Mouse (Mus musculus): ENCODE data around the gene Tmcc3. TPM values are rescaled to one million over a fixed set of nuclear protein-coding genes. Genes with fewer than 3 reads are reported as not detected.
A peak's percentile ranks its signal among the peaks of the same experiment; 100 is the strongest.

Gene Tmcc3
- polyA plus RNA-seq, 1 experiment from 2014 or later: 14.3 TPM

GRCm38 (mm10) chr10:94299301-94299700 lies 12.4 kb upstream of the Tmcc3 start:
- TF ChIP-seq EP300 (IDR thresholded peaks at IDR 0.05): no peak
- TF ChIP-seq CTCF (IDR thresholded peaks at IDR 0.05): no peak
- no peaks in the 10 kb centered on the region for H3K9me3 ChIP-seq (ENCODE audit: low read length)
- H3K4me3 ChIP-seq (ENCODE audit: low read depth, low read length): no peak overlapping the region
- DNase-seq (ENCODE audit: low spot score) (no peak), ATAC-seq (no peak)
- no peaks in the 10 kb centered on the region for H3K36me3 ChIP-seq (ENCODE audit: insufficient read depth, low read length)
- WGBS: 94% methylated on average over 2 of the region's 2 CpGs
- H3K9ac ChIP-seq (replicated peaks; ENCODE audit: low read depth): no peak overlapping the region
- H3K4me1 ChIP-seq (ENCODE audit: insufficient read depth, low read depth, low read length): no peaks in the 10 kb centered on the region
- H3K4me2 ChIP-seq (replicated peaks; ENCODE audit: low read depth, low read length): no peak overlapping the region
- H3K27me3 ChIP-seq (replicated peaks; ENCODE audit: insufficient read depth, low read length): no peaks in the 10 kb centered on the region
- no peak overlapping the region for H3K27ac ChIP-seq (ENCODE audit: low read length)

GRCm38 (mm10) chr10:94304064-94304657 lies 7.6 kb upstream of the Tmcc3 start:
- no peak overlapping the region for H3K9ac ChIP-seq (replicated peaks; ENCODE audit: low read depth)
- H3K4me1 ChIP-seq (ENCODE audit: insufficient read depth, low read depth, low read length): no peaks in the 10 kb centered on the region
- no peak overlapping the region for H3K27ac ChIP-seq (ENCODE audit: low read length)
- DNase-seq (ENCODE audit: low spot score) (no peak), ATAC-seq (no peak)
- 75% methylated on average over 9 of the region's 9 CpGs for WGBS
- no peaks in the 10 kb centered on the region for H3K36me3 ChIP-seq (ENCODE audit: insufficient read depth, low read length)
- no peak overlapping the region for H3K4me3 ChIP-seq (ENCODE audit: low read depth, low read length)
- H3K9me3 ChIP-seq (ENCODE audit: low read length): no peaks in the 10 kb centered on the region
- no peaks in the 10 kb centered on the region for H3K27me3 ChIP-seq (replicated peaks; ENCODE audit: insufficient read depth, low read length)
- H3K4me2 ChIP-seq (replicated peaks; ENCODE audit: low read depth, low read length): no peak overlapping the region
- TF ChIP-seq EP300 (IDR thresholded peaks at IDR 0.05) (no peak), CTCF (IDR thresholded peaks at IDR 0.05) (no peak)

GRCm38 (mm10) chr10:94305526-94305925 lies 6.2 kb upstream of the Tmcc3 start:
- Histone ChIP-seq H3K4me3 (ENCODE audit: low read depth, low read length) (no peak overlapping the region), H3K9ac (replicated peaks; ENCODE audit: low read depth) (no peak overlapping the region), H3K9me3 (ENCODE audit: low read length) (no peaks in the 10 kb centered on the region), H3K4me2 (replicated peaks; ENCODE audit: low read depth, low read length) (no peak overlapping the region), H3K36me3 (ENCODE audit: insufficient read depth, low read length) (no peaks in the 10 kb centered on the region), H3K27ac (ENCODE audit: low read length) (no peak overlapping the region), H3K27me3 (replicated peaks; ENCODE audit: insufficient read depth, low read length) (no peaks in the 10 kb centered on the region), H3K4me1 (ENCODE audit: insufficient read depth, low read depth, low read length) (no peaks in the 10 kb centered on the region)
- 48% methylated on average over 5 of the region's 5 CpGs for WGBS
- no peak for ATAC-seq
- peak; percentile 48 for DNase-seq (ENCODE audit: low spot score)
- TF ChIP-seq EP300 (IDR thresholded peaks at IDR 0.05) (no peak), CTCF (IDR thresholded peaks at IDR 0.05) (no peak)

GRCm38 (mm10) chr10:94310499-94311267 lies 1.1 kb upstream of the Tmcc3 start:
- no peaks in the 10 kb centered on the region for H3K36me3 ChIP-seq (ENCODE audit: insufficient read depth, low read length)
- H3K27me3 ChIP-seq (replicated peaks; ENCODE audit: insufficient read depth, low read length): no peaks in the 10 kb centered on the region; the same call in 1 of the 2 replicates
- ATAC-seq: no peak
- 42% methylated on average over 8 of the region's 9 CpGs for WGBS
- no peak overlapping the region for H3K4me2 ChIP-seq (replicated peaks; ENCODE audit: low read depth, low read length)
- no peak overlapping the region for H3K4me3 ChIP-seq (ENCODE audit: low read depth, low read length)
- no peak for DNase-seq (ENCODE audit: low spot score)
- H3K27ac ChIP-seq (ENCODE audit: low read length): no peak overlapping the region
- TF ChIP-seq EP300 (IDR thresholded peaks at IDR 0.05) (no peak), CTCF (IDR thresholded peaks at IDR 0.05) (no peak)
- H3K9ac ChIP-seq (replicated peaks; ENCODE audit: low read depth): no peak overlapping the region
- peaks cover 8% of the 10 kb centered on the region; the same call in 1 of the 2 replicates for H3K4me1 ChIP-seq (ENCODE audit: insufficient read depth, low read depth, low read length)
- no peaks in the 10 kb centered on the region for H3K9me3 ChIP-seq (ENCODE audit: low read length)

GRCm38 (mm10) chr10:94312007-94312715 lies 412 bp downstream of the Tmcc3 start:
- no peaks in the 10 kb centered on the region for H3K9me3 ChIP-seq (ENCODE audit: low read length)
- DNase-seq (ENCODE audit: low spot score): peak; percentile 27
- under 1% methylated on average over 43 of the region's 45 CpGs for WGBS
- TF ChIP-seq CTCF (IDR thresholded peaks at IDR 0.05): peak; percentile 22; the same call in 1 of the 2 replicates
- TF ChIP-seq EP300 (IDR thresholded peaks at IDR 0.05): no peak
- peak overlapping the region; percentile 47 for H3K4me3 ChIP-seq (ENCODE audit: low read depth, low read length)
- H3K9ac ChIP-seq (replicated peaks; ENCODE audit: low read depth): 0 out of 2 replicates have a peak overlapping the region, but pooled peaks have one; percentile 12
- H3K36me3 ChIP-seq (ENCODE audit: insufficient read depth, low read length): no peaks in the 10 kb centered on the region
- H3K4me2 ChIP-seq (replicated peaks; ENCODE audit: low read depth, low read length): peak overlapping the region; percentile 87
- peak; percentile 33 for ATAC-seq
- peaks cover 8% of the 10 kb centered on the region; the same call in 1 of the 2 replicates for H3K4me1 ChIP-seq (ENCODE audit: insufficient read depth, low read depth, low read length)
- no peaks in the 10 kb centered on the region; the same call in 1 of the 2 replicates for H3K27me3 ChIP-seq (replicated peaks; ENCODE audit: insufficient read depth, low read length)
- H3K27ac ChIP-seq (ENCODE audit: low read length): no peak overlapping the region

- H3K27me3 ChIP-seq (replicated peaks; ENCODE audit: insufficient read depth, low read length): no peaks in the 10 kb centered on the region; the same call in 1 of the 2 replicates
- no peak overlapping the region for H3K4me2 ChIP-seq (replicated peaks; ENCODE audit: low read depth, low read length)
- no peak for DNase-seq (ENCODE audit: low spot score)
- peaks cover 8% of the 10 kb centered on the region; the same call in 1 of the 2 replicates for H3K4me1 ChIP-seq (ENCODE audit: insufficient read depth, low read depth, low read length)
- H3K36me3 ChIP-seq (ENCODE audit: insufficient read depth, low read length): no peaks in the 10 kb centered on the region
- no peak for ATAC-seq
- WGBS: 61% methylated on average over 4 of the region's 4 CpGs
- TF ChIP-seq CTCF (IDR thresholded peaks at IDR 0.05): no peak
- TF ChIP-seq EP300 (IDR thresholded peaks at IDR 0.05): no peak
- no peak overlapping the region for H3K4me3 ChIP-seq (ENCODE audit: low read depth, low read length)
- no peak overlapping the region for H3K9ac ChIP-seq (replicated peaks; ENCODE audit: low read depth)
- H3K27ac ChIP-seq (ENCODE audit: low read length): no peak overlapping the region
- no peaks in the 10 kb centered on the region for H3K9me3 ChIP-seq (ENCODE audit: low read length)
Measured at GRCm38 (mm10) chr10:94313146-94313545, 1.4 kb downstream of the Tmcc3 start.
